Mouse (Mus musculus) liver, adult 2 months (tissue): ENCODE data around the gene Rps6ka4.

ENCODE experiments used
- CTCF ChIP-seq: fragments of 200-500 bp; IDR thresholded peaks from 2 replicates; pipeline ENCODE4 v1.5.1; 2011; ENCODE audit warnings: low read depth, low read length, control low read depth
- POLR2A ChIP-seq: fragments of 200-500 bp; IDR thresholded peaks from 2 replicates; pipeline ENCODE4 v1.6.1; 2011; ENCODE audit warnings: low read length, control low read depth; ENCODE audit not compliant: insufficient read depth; ENCODE audit errors: extremely low read depth

DNA sequence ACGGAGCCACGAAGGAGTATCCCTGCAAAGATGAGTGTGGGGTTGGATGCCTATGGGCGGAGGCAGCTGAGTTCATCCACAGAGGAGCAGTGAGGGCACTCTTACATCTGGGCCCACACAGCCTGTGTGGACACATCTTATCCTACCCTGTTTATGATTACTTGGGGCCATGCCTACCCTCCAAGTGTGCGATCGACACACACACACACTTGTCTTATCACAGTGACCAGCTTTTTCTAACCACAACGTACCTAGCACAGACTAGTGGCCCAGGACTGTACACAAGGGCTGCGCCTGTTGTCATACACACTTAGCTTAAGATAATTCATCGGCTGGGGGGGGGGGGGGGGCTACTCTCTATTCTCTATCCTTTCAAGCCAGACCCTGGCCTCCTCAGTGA, 8.1 kb downstream of the Rps6ka4 start:
- TF ChIP-seq CTCF (no peak), POLR2A (no peak)
